Mouse (Mus musculus) cerebellum, postnatal 4 days (tissue): ENCODE data around the gene Ep400.

Experiments used
- DNase-seq, 2 experiments: peaks; one replicate each; pipeline ENCODE4 v3.0.0; 2022; ENCODE audit warnings: low spot score in 2 of 2, mixed read lengths in 1 of 2

Gene Ep400

GRCm38 (mm10) chr5:110770448-110771158, at the start of gene Ep400:
Gene Ep400 (minus strand): TSS chr5:110770717.
- peak; percentile 100 for DNase-seq

- peak; percentile 98 to 99 for DNase-seq
These were observed 39.3 kb upstream of the Ep400 start, which contains the start of gene Ulk1 for GRCm38 (mm10) chr5:110809667-110810325. Gene Ulk1 (minus strand): TSS chr5:110810097.

GRCm38 (mm10) chr5:110808821-110809666, 38.5 kb upstream of the Ep400 start:
- DNase-seq = no peak

- peak; percentile 48 to 73 for DNase-seq
These were observed 37.6 kb upstream of the Ep400 start for GRCm38 (mm10) chr5:110808061-110808631.

- DNase-seq = no peak
These were observed 36.9 kb upstream of the Ep400 start for GRCm38 (mm10) chr5:110807453-110807852.

- DNase-seq = no peak
These were observed 36.2 kb upstream of the Ep400 start for GRCm38 (mm10) chr5:110806676-110807075.

- DNase-seq = no peak
These were observed 35.6 kb upstream of the Ep400 start for GRCm38 (mm10) chr5:110806154-110806553.

GRCm38 (mm10) chr5:110804012-110804743, 33.7 kb upstream of the Ep400 start:
- no peak for DNase-seq

GRCm38 (mm10) chr5:110802809-110803208, 32.3 kb upstream of the Ep400 start:
- no peak for DNase-seq

- DNase-seq = no peak
These were observed 31.7 kb upstream of the Ep400 start for GRCm38 (mm10) chr5:110802186-110802585.

GRCm38 (mm10) chr5:110801036-110801624, 30.6 kb upstream of the Ep400 start:
- DNase-seq = no peak

GRCm38 (mm10) chr5:110797696-110798095, 27.2 kb upstream of the Ep400 start:
- no peak for DNase-seq

- no peak for DNase-seq
These were observed 23.8 kb upstream of the Ep400 start for GRCm38 (mm10) chr5:110794363-110794762.

GRCm38 (mm10) chr5:110788684-110789083, 18.2 kb upstream of the Ep400 start:
- peak in 1 of 2 experiments; percentile 55 for DNase-seq

GRCm38 (mm10) chr5:110786081-110786835, 15.7 kb upstream of the Ep400 start:
- no peak for DNase-seq

GRCm38 (mm10) chr5:110783150-110783549, 12.6 kb upstream of the Ep400 start:
- DNase-seq = no peak

- no peak for DNase-seq
These were observed 11.2 kb upstream of the Ep400 start for GRCm38 (mm10) chr5:110781529-110782238.

GRCm38 (mm10) chr5:110780761-110781528, 10.4 kb upstream of the Ep400 start:
- no peak for DNase-seq
